Mouse (Mus musculus) left cerebral cortex, postnatal 25 days (tissue): ENCODE measurements around the gene Grid1. TPM values are rescaled to one million over a fixed set of nuclear protein-coding genes. Genes with fewer than 3 reads are reported as not detected.

ENCODE experiments used
- DNase-seq, 2 experiments: peaks; one replicate each; pipeline ENCODE4 v3.0.0; 2022; ENCODE audit warnings: low spot score in 2 of 2, mixed read lengths in 1 of 2
- intact Hi-C: fragments of 180-260 bp; cut with DNase I; formaldehyde crosslinking; loops from one replicate; pipeline ENCODE4 v1.15.1; 2025
- total RNA-seq, 2 experiments: library from RNA; stranded (reverse); gene quantifications; 2 replicates each; pipeline ENCODE4 v1.2.3; 2021

Grid1 gene
- total RNA-seq, 2 experiments from 2014 or later = 47.6 to 50.6 TPM

- intact Hi-C loops = no loop called here
- peak; percentile 11 to 17 for DNase-seq
Observed at GRCm38 (mm10) chr14:35250412-35250811, 430.5 kb downstream of the Grid1 start.

GRCm38 (mm10) chr14:35254477-35254876, 434.6 kb downstream of the Grid1 start:
- intact Hi-C loops = no loop called here
- DNase-seq = no peak

GRCm38 (mm10) chr14:35270260-35270659, 450.4 kb downstream of the Grid1 start:
- DNase-seq = no peak
- intact Hi-C loops = no loop called here

- DNase-seq = no peak
- intact Hi-C loops = no loop called here
Observed at GRCm38 (mm10) chr14:35309201-35309600, 489.3 kb downstream of the Grid1 start.

- intact Hi-C loops = no loop called here
- no peak for DNase-seq
Observed at GRCm38 (mm10) chr14:35313380-35314299, 493.7 kb downstream of the Grid1 start.

- intact Hi-C loops = no loop called here
- no peak for DNase-seq
Observed at GRCm38 (mm10) chr14:35326306-35326705, 506.4 kb downstream of the Grid1 start.

GRCm38 (mm10) chr14:35336561-35336960, 516.7 kb downstream of the Grid1 start:
- intact Hi-C loops = no loop called here
- no peak for DNase-seq

GRCm38 (mm10) chr14:35356011-35356410, 536.1 kb downstream of the Grid1 start:
- no peak for DNase-seq
- intact Hi-C loops = no loop called here

GRCm38 (mm10) chr14:35356480-35357085, 536.7 kb downstream of the Grid1 start:
- intact Hi-C loops = no loop called here
- no peak for DNase-seq

GRCm38 (mm10) chr14:35358136-35358821, 538.4 kb downstream of the Grid1 start:
- peak in 1 of 2 experiments; percentile 19 for DNase-seq
- intact Hi-C loops = no loop called here

GRCm38 (mm10) chr14:35365177-35365944, 545.5 kb downstream of the Grid1 start:
- peak in 1 of 2 experiments; percentile 19 for DNase-seq
- intact Hi-C loops = no loop called here

- intact Hi-C loops = no loop called here
- DNase-seq = no peak
Observed at GRCm38 (mm10) chr14:35374374-35374773, 554.5 kb downstream of the Grid1 start.

- no peak for DNase-seq
- intact Hi-C loops = no loop called here
Observed at GRCm38 (mm10) chr14:35393591-35393990, 573.7 kb downstream of the Grid1 start.

GRCm38 (mm10) chr14:35404249-35404908, 584.5 kb downstream of the Grid1 start:
- intact Hi-C loops = no loop called here
- no peak for DNase-seq

- DNase-seq = peak in 1 of 2 experiments; percentile 28
- intact Hi-C loops = no loop called here
Observed at GRCm38 (mm10) chr14:35430259-35430658, 610.4 kb downstream of the Grid1 start.

- intact Hi-C loops = no loop called here
- peak; percentile 19 to 66 for DNase-seq
Observed at GRCm38 (mm10) chr14:35453702-35454101, 633.8 kb downstream of the Grid1 start.

GRCm38 (mm10) chr14:35468254-35468653, 648.3 kb downstream of the Grid1 start:
- DNase-seq = no peak
- intact Hi-C loops = no loop called here

- DNase-seq = peak in 1 of 2 experiments; percentile 57
- intact Hi-C loops = no loop called here
Observed at GRCm38 (mm10) chr14:35486017-35486416, 666.1 kb downstream of the Grid1 start.

- intact Hi-C loops = no loop called here
- no peak for DNase-seq
Observed at GRCm38 (mm10) chr14:35502324-35502723, 682.4 kb downstream of the Grid1 start.
